Mouse (Mus musculus): Measurements from ENCODE around the gene Abl1. TPM values are rescaled to one million over a fixed set of nuclear protein-coding genes. Genes with fewer than 3 reads are reported as not detected.
A peak's percentile ranks its signal among the peaks of the same experiment; 100 is the strongest.

Abl1 gene
- polyA plus RNA-seq, 1 experiment from 2014 or later = 33.0 TPM

DNA sequence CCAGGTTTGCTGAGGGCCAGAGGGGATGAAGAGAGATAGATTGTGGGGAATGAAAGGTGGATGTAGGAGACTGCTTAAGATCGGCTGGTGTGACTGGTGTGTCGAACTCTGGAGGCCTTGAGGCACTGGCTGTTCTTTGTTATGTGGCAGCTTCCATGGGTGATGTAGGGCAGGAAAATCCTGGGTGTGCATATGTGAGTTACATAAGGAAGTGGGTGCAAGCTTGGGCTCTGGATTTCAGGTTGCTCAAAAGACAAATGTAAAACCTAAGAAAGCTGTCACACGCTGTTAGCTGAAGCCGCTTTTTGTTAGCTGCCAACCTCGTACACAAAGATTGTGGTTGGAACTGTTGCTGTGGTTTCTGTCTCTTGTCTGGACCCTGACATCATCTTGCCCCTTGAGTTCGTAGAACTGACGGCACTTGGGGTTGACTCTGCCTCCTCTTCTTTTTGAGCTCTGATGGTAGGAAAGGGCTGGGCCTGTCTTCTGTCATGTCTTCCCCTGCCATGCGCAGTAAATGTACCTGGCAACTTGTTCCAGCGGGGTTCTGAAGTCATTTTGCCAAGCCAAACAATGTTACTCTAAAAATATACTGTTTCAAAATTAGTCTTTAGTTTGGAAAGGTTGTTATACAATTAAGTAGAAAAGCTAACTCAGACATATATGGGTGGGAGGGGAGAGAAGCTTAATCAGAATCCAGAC lies 39.6 kb downstream of the Abl1 start:
- Histone ChIP-seq H3K9ac (ENCODE audit: low read length) (no peak overlapping the region), H3K27ac (ENCODE audit: low read depth, low read length) (no peak overlapping the region), H3K9me3 (ENCODE audit: control insufficient read depth, low read length) (no peaks in the 10 kb centered on the region), H3K4me2 (no peak overlapping the region), H3K4me3 (ENCODE audit: low read depth, low read length) (no peak overlapping the region), H3K36me3 (ENCODE audit: control insufficient read depth, insufficient read depth, low read length) (no peaks in the 10 kb centered on the region), H3K4me1 (ENCODE audit: control insufficient read depth, insufficient read depth, low read length) (no peaks in the 10 kb centered on the region), H3K27me3 (ENCODE audit: control insufficient read depth, insufficient read depth, low read length) (no peaks in the 10 kb centered on the region)
- ATAC-seq (ENCODE audit: low FRiP score) (no peak), DNase-seq (ENCODE audit: low spot score, missing footprints) (no peak)
- 93% methylated on average over 9 of the region's 9 CpGs for WGBS

DNA sequence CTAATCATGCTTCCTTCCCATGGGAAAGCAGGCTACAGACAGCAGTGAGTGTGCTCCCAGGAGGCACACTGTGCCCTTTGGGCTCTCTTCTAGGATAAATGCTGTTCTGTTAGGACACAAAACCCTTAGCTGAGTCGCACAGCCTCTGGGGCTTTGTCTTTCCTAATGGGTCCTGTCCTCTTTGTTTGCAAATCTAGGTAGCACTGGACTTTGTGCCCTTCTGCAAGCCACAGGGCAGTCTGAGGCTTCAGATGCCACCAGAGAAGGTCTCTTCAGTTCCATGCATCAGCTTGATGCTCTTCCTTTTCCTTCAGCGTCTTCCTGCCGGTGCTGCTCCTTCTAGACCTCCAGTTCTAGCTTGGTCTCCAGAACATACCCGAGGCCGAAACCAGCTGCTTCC lies 42.5 kb downstream of the Abl1 start:
- Histone ChIP-seq H3K36me3 (ENCODE audit: control insufficient read depth, insufficient read depth, low read length) (no peaks in the 10 kb centered on the region), H3K4me2 (no peak overlapping the region), H3K9ac (ENCODE audit: low read length) (no peak overlapping the region), H3K27me3 (ENCODE audit: control insufficient read depth, insufficient read depth, low read length) (no peaks in the 10 kb centered on the region), H3K4me3 (ENCODE audit: low read depth, low read length) (no peak overlapping the region), H3K4me1 (ENCODE audit: control insufficient read depth, insufficient read depth, low read length) (no peaks in the 10 kb centered on the region), H3K27ac (ENCODE audit: low read depth, low read length) (no peak overlapping the region), H3K9me3 (ENCODE audit: control insufficient read depth, low read length) (no peaks in the 10 kb centered on the region)
- ATAC-seq (ENCODE audit: low FRiP score) (no peak), DNase-seq (ENCODE audit: low spot score, missing footprints) (no peak)
- WGBS = 87% methylated on average over 5 of the region's 5 CpGs

DNA sequence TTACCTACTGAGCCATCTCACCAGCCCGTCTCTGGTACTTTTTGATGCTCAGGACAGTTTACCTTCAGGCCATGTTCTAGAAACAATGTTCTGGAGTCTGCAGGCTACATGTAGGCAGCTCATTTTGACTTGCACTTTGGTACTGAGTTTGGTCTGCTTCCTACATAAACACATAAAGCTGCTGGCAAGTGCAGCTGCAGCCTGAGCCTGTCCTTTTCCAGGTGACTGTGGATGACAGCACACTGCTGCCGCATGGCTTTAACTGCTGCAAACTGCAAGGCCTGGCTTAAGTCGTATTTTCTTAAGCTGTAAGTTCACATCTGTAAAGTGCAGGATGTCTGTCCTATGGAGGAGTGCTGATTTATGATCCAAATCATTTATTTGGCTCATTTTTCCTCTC lies 44.3 kb downstream of the Abl1 start:
- H3K27me3 ChIP-seq (ENCODE audit: control insufficient read depth, insufficient read depth, low read length) = no peaks in the 10 kb centered on the region
- no peak overlapping the region for H3K4me2 ChIP-seq
- H3K9ac ChIP-seq (ENCODE audit: low read length) = no peak overlapping the region
- H3K27ac ChIP-seq (ENCODE audit: low read depth, low read length) = no peak overlapping the region
- no peaks in the 10 kb centered on the region for H3K4me1 ChIP-seq (ENCODE audit: control insufficient read depth, insufficient read depth, low read length)
- ATAC-seq (ENCODE audit: low FRiP score) (no peak), DNase-seq (ENCODE audit: low spot score, missing footprints) (no peak)
- 85% methylated on average over 3 of the region's 3 CpGs for WGBS
- no peak overlapping the region for H3K4me3 ChIP-seq (ENCODE audit: low read depth, low read length)
- H3K36me3 ChIP-seq (ENCODE audit: control insufficient read depth, insufficient read depth, low read length) = no peaks in the 10 kb centered on the region
- no peaks in the 10 kb centered on the region for H3K9me3 ChIP-seq (ENCODE audit: control insufficient read depth, low read length)

DNA sequence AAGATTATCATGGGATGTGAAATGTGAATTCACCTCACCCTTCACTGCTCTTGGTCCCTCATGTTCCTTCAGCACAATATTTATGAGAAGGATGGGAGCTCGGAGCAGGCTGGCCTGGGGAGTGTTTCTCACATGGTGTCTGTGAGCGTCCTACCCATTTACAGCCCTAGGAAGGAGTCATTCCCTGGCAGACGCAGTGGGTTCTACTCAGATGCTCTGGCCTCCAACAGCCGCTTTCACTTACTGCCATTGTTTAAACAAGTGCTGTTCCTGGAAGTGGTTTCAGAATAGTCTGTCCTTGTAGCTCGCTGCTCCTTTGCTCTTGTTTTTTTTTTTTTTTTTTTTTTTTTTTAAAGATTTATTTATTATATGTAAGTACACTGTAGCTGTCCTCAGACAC lies 45.4 kb downstream of the Abl1 start:
- WGBS = 83% methylated on average over 5 of the region's 5 CpGs
- H3K9ac ChIP-seq (ENCODE audit: low read length) = no peak overlapping the region

DNA sequence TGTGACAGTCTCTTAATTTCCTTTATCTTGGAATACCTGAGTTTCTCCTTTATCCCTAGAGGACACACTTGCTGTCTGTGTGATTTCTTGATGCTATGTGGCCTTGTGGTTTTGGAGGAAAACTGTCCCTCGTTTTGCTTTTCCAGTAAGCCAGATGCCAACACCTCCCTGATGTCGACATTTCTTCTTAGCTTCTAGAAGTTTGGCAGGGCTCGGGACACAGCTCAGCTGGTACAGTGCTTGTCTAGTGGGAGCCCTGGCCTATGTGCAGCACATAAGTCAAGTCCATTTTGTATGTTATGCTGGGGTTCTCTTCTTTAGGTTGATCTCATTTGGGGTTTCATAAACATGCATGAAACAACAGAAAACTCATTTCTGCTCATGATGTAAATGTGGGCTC lies 50.9 kb downstream of the Abl1 start:
- H3K9ac ChIP-seq (ENCODE audit: low read length) = no peak overlapping the region
- H3K27me3 ChIP-seq (ENCODE audit: control insufficient read depth, insufficient read depth, low read length) = no peaks in the 10 kb centered on the region
- H3K27ac ChIP-seq (ENCODE audit: low read depth, low read length) = no peak overlapping the region
- H3K4me3 ChIP-seq (ENCODE audit: low read depth, low read length) = no peak overlapping the region
- ATAC-seq (ENCODE audit: low FRiP score) (no peak), DNase-seq (ENCODE audit: low spot score, missing footprints) (no peak)
- H3K9me3 ChIP-seq (ENCODE audit: control insufficient read depth, low read length) = no peaks in the 10 kb centered on the region
- 80% methylated on average over 3 of the region's 3 CpGs for WGBS
- H3K4me1 ChIP-seq (ENCODE audit: control insufficient read depth, insufficient read depth, low read length) = no peaks in the 10 kb centered on the region
- no peak overlapping the region for H3K4me2 ChIP-seq
- no peaks in the 10 kb centered on the region for H3K36me3 ChIP-seq (ENCODE audit: control insufficient read depth, insufficient read depth, low read length)

More for the DNA sequence above, 45.4 kb downstream of the Abl1 start:
- Histone ChIP-seq H3K27ac (ENCODE audit: low read depth, low read length) (no peak overlapping the region), H3K9me3 (ENCODE audit: control insufficient read depth, low read length) (no peaks in the 10 kb centered on the region), H3K4me1 (ENCODE audit: control insufficient read depth, insufficient read depth, low read length) (no peaks in the 10 kb centered on the region), H3K4me2 (no peak overlapping the region), H3K36me3 (ENCODE audit: control insufficient read depth, insufficient read depth, low read length) (no peaks in the 10 kb centered on the region), H3K27me3 (ENCODE audit: control insufficient read depth, insufficient read depth, low read length) (no peaks in the 10 kb centered on the region), H3K4me3 (ENCODE audit: low read depth, low read length) (no peak overlapping the region)
- ATAC-seq (ENCODE audit: low FRiP score) (no peak), DNase-seq (ENCODE audit: low spot score, missing footprints) (no peak)

DNA sequence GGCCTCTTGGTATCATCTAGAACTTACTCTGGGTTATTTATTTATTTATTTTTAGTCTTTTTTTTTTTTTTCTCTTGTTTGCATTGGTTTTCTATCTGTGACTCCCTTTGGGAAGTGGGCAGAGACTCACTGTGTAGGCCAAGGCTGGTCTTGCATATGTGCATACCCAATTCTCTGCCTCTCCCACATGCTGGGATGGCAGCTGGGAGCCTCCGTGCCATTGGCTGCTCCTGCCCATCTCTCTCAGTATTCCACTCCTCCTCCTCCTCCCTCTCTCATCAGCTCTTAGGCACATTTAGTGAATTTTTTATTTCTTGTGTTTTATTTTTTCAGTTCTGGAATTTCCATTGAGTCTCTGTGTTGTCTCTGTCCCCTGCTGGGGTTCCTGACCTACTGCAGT lies 53.6 kb downstream of the Abl1 start:
- H3K27me3 ChIP-seq (ENCODE audit: control insufficient read depth, insufficient read depth, low read length) = no peaks in the 10 kb centered on the region
- no peaks in the 10 kb centered on the region for H3K4me1 ChIP-seq (ENCODE audit: control insufficient read depth, insufficient read depth, low read length)
- no peak overlapping the region for H3K9ac ChIP-seq (ENCODE audit: low read length)
- H3K36me3 ChIP-seq (ENCODE audit: control insufficient read depth, insufficient read depth, low read length) = no peaks in the 10 kb centered on the region
- no peaks in the 10 kb centered on the region for H3K9me3 ChIP-seq (ENCODE audit: control insufficient read depth, low read length)
- H3K27ac ChIP-seq (ENCODE audit: low read depth, low read length) = no peak overlapping the region
- no peak overlapping the region for H3K4me3 ChIP-seq (ENCODE audit: low read depth, low read length)
- DNase-seq (ENCODE audit: low spot score, missing footprints) (no peak), ATAC-seq (ENCODE audit: low FRiP score) (no peak)
- 36% methylated on average over 1 of the region's 1 CpGs for WGBS
- H3K4me2 ChIP-seq = no peak overlapping the region

DNA sequence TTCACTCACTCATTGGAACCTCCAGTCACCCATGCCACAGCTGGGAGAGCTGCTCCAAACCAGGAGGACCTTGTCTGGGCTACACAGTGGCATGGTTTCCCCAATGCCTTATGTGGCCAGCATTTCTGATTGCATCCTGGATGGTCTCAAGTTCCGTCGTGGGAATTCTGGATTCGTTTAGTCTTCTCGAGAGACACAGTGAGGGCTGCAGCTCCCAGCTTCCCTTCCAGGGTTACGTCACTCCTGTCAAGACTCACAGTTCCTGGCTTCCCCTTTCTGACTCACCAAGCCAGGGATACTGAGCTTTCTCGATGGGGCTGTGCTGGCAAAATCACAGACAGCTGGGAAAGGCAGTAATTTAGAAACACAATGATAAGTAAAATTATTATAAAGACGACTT lies 54.0 kb downstream of the Abl1 start:
- H3K4me3 ChIP-seq (ENCODE audit: low read depth, low read length) = no peak overlapping the region
- no peak overlapping the region for H3K9ac ChIP-seq (ENCODE audit: low read length)
- H3K27ac ChIP-seq (ENCODE audit: low read depth, low read length) = no peak overlapping the region
- 51% methylated on average over 7 of the region's 7 CpGs for WGBS
- H3K36me3 ChIP-seq (ENCODE audit: control insufficient read depth, insufficient read depth, low read length) = no peaks in the 10 kb centered on the region
- H3K9me3 ChIP-seq (ENCODE audit: control insufficient read depth, low read length) = no peaks in the 10 kb centered on the region
- no peaks in the 10 kb centered on the region for H3K4me1 ChIP-seq (ENCODE audit: control insufficient read depth, insufficient read depth, low read length)
- H3K27me3 ChIP-seq (ENCODE audit: control insufficient read depth, insufficient read depth, low read length) = no peaks in the 10 kb centered on the region
- H3K4me2 ChIP-seq = no peak overlapping the region
- no peak for DNase-seq (ENCODE audit: low spot score, missing footprints)
- no peak for ATAC-seq (ENCODE audit: low FRiP score)

DNA sequence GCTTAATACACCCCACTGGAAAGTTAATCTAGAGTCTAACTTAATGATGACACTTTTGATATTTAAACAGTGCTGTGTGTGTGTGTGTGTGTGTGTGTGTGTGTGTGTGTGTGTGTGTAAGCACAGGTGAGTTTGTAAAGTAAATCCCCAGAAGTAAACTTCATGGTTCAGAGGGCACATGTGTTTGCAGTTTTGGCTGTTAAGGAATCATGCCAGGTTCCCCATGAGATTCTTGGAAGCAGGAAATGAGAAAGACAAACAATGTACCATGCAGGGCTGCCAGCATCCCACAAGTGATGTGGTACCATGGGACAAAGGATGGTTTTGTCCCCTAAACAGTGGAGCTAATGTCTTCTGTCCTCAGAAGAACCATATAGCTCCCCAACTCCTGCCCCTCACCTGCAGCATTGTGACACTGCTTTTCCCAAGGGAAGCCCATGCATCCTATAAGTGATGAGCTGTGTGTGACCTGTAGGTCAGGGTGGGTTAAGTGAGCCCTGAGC lies 57.6 kb downstream of the Abl1 start:
- no peak overlapping the region for H3K9ac ChIP-seq (ENCODE audit: low read length)
- peaks cover 9% of the 10 kb centered on the region for H3K4me1 ChIP-seq (ENCODE audit: control insufficient read depth, insufficient read depth, low read length)
- no peak overlapping the region for H3K27ac ChIP-seq (ENCODE audit: low read depth, low read length)
- no peak for DNase-seq (ENCODE audit: low spot score, missing footprints)
- no peaks in the 10 kb centered on the region for H3K9me3 ChIP-seq (ENCODE audit: control insufficient read depth, low read length)
- H3K4me3 ChIP-seq (ENCODE audit: low read depth, low read length) = no peak overlapping the region
- no peak for ATAC-seq (ENCODE audit: low FRiP score)
- no peaks in the 10 kb centered on the region for H3K36me3 ChIP-seq (ENCODE audit: control insufficient read depth, insufficient read depth, low read length)
- H3K27me3 ChIP-seq (ENCODE audit: control insufficient read depth, insufficient read depth, low read length) = no peaks in the 10 kb centered on the region
- H3K4me2 ChIP-seq = no peak overlapping the region

DNA sequence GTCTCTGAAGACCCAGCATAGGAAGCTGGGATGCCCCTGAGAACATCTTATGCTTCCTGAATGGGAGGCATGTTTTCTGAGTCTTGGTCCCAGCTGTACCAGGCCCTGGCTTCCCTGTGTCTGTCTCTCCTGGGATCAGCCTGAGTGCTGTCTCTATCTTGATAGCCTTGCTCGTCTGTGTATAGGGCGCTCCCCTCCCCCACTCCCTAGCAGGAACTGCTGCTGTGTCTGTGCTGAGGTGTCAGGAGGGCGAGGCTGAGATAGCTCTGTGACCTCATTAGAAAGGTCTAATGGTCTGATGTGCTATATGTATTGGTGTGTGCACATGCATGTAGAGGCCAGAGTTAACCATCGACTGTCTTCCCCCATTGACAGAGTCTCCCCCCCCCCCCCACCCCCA lies 58.7 kb downstream of the Abl1 start:
- H3K9me3 ChIP-seq (ENCODE audit: control insufficient read depth, low read length) = no peaks in the 10 kb centered on the region
- peaks cover 9% of the 10 kb centered on the region for H3K4me1 ChIP-seq (ENCODE audit: control insufficient read depth, insufficient read depth, low read length)
- H3K4me2 ChIP-seq = no peak overlapping the region
- no peaks in the 10 kb centered on the region for H3K27me3 ChIP-seq (ENCODE audit: control insufficient read depth, insufficient read depth, low read length)
- H3K4me3 ChIP-seq (ENCODE audit: low read depth, low read length) = no peak overlapping the region
- DNase-seq (ENCODE audit: low spot score, missing footprints) = no peak
- 0 out of 2 replicates have a peak, but pooled peaks have one; percentile 14 for ATAC-seq (ENCODE audit: low FRiP score)
- no peak overlapping the region for H3K27ac ChIP-seq (ENCODE audit: low read depth, low read length)
- 45% methylated on average over 4 of the region's 4 CpGs for WGBS
- H3K36me3 ChIP-seq (ENCODE audit: control insufficient read depth, insufficient read depth, low read length) = no peaks in the 10 kb centered on the region
- no peak overlapping the region for H3K9ac ChIP-seq (ENCODE audit: low read length)
